Mouse (Mus musculus) forebrain, embryonic 11.5 days (tissue): Measurements from ENCODE around the gene Gm12394. TPM values are rescaled to one million over a fixed set of nuclear protein-coding genes. Genes with fewer than 3 reads are reported as not detected.
"Not testable (repeated sequence)": the region's sequence is repeated elsewhere in the genome, so short reads cannot be mapped to it uniquely, and the experiment has no call there.

Experiments used
- ATAC-seq: fragments of 200-750 bp; cut with Nextera tagmentation; replicated peaks from 2 replicates; pipeline ENCODE4 v1.8.0; 2017; ENCODE audit warnings: moderate TSS enrichment; ENCODE audit not compliant: low FRiP score
- DNase-seq: peaks from one replicate; pipeline ENCODE4 v3.0.0-alpha.2; 2017; ENCODE audit warnings: low spot score
- H3K27ac ChIP-seq: fragments of 300-500 bp; sonication (generic); 2 replicates; pipeline ENCODE4 v1.5.1; 2014; ENCODE audit warnings: low read depth, low read length
- H3K27me3 ChIP-seq: fragments of 300-500 bp; sonication (generic); 2 replicates; pipeline ENCODE4 v1.6.1; 2014; ENCODE audit warnings: mild to moderate bottlenecking, low read length, mixed read lengths; ENCODE audit not compliant: control insufficient read depth, insufficient read depth
- H3K36me3 ChIP-seq: fragments of 300-500 bp; sonication (generic); 2 replicates; pipeline ENCODE4 v1.6.1; 2014; ENCODE audit warnings: mild to moderate bottlenecking, low read length, moderate library complexity, mixed read lengths; ENCODE audit not compliant: control insufficient read depth, insufficient read depth
- H3K4me1 ChIP-seq: fragments of 300-500 bp; sonication (generic); replicated peaks from 2 replicates; pipeline ENCODE4 v1.6.1; 2014; ENCODE audit warnings: low read length, mixed read lengths; ENCODE audit not compliant: control insufficient read depth, insufficient read depth
- H3K4me2 ChIP-seq: fragments of 300-500 bp; sonication (generic); 2 replicates; pipeline ENCODE4 v1.6.1; 2014; ENCODE audit warnings: low read depth, mild to moderate bottlenecking, low read length, moderate library complexity, mixed read lengths; ENCODE audit not compliant: severe bottlenecking
- H3K4me3 ChIP-seq: fragments of 300-500 bp; sonication (generic); 2 replicates; pipeline ENCODE4 v1.5.1; 2014; ENCODE audit warnings: low read depth, low read length
- H3K9ac ChIP-seq: fragments of 300-500 bp; sonication (generic); 2 replicates; pipeline ENCODE4 v1.6.1; 2014; ENCODE audit warnings: low read length
- H3K9me3 ChIP-seq: fragments of 300-500 bp; sonication (generic); 2 replicates; pipeline ENCODE4 v1.6.1; 2016; ENCODE audit warnings: low read length, mixed read lengths; ENCODE audit not compliant: control insufficient read depth
- WGBS: fragments of 180-500 bp; shearing (Covaris S2); extraction: QIAGEN DNeasy Blood & Tissue Kit; methylation state at CpG from one replicate; pipeline ENCODE4 v1.1.7; 2014; 5-methylcytosine and 5-hydroxymethylcytosine counted together
- polyA plus RNA-seq: library from polyadenylated mRNA; unstranded; fragments of >200 nt; fragmentation: Nextera tagmentation; extraction: Ambion mirVana; gene quantifications from 2 replicates; pipeline ENCODE4 v1.2.1, GENCODE M21; 2014

The Gm12394 gene
- polyA plus RNA-seq, 1 experiment from 2014 or later: 0.43 TPM

DNA sequence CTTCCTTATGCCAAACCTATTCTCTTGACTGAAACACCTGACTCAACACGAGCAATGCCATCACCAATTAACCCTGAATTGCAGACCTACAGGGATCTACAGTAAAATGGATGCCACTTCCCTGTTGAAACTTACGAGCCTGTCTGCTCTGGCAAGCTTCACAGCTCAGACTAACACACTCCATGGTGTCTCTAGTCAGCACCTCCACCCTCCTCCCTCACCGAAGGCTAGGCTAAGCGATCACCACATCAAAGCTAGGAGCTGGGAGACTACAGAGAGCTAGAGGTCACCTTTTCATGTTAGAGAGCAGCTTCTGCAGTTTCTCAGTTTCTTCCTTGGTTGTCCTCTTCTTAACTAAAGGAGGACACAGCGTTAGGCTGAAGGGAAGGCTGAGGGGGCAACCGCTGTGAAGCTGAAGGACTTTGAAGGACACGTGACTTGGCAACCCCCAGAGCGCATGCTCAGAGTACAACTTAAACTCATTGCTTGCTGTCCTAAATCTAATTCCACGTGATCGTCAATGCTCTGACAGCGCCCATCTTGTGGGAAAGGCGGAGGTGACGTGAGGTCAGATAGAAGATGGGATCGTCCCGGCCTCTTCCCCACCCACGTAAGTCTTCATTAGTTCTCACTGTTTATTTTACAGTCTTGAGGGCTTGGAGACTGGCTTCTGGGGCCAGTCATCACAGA lies 16.3 kb upstream of the Gm12394 start:
- no peak overlapping the region for H3K9ac ChIP-seq
- H3K27me3 ChIP-seq: no peaks in the 10 kb centered on the region
- ATAC-seq (no peak), DNase-seq (no peak)
- H3K36me3 ChIP-seq: no peaks in the 10 kb centered on the region
- H3K4me3 ChIP-seq: no peak overlapping the region
- WGBS: 93% methylated on average over 16 of the region's 16 CpGs
- no peak overlapping the region for H3K27ac ChIP-seq
- no peaks in the 10 kb centered on the region for H3K9me3 ChIP-seq
- H3K4me1 ChIP-seq: no peaks in the 10 kb centered on the region
- H3K4me2 ChIP-seq: no peak overlapping the region

DNA sequence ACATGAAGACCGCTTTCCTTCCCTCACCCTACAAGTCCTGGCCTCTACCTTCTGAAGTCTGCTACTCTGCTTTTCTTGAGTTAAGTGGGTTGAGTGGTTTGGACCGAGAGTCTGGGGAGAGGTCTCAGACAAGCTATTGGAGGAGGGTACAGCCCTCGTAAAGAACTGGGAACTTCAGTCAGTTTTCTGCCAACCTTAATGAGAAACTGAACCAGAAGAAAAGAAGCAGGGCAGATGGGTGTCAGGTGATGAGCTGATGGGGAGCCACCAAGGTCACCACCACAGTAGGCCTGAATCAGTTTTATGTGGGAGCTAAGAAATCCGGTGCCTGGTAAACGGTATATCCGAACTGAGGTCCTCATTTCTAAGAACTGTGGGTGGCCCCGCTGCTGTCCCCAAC lies 15.6 kb upstream of the Gm12394 start:
- no peak overlapping the region for H3K9ac ChIP-seq
- H3K4me3 ChIP-seq: no peak overlapping the region
- no peaks in the 10 kb centered on the region for H3K4me1 ChIP-seq
- H3K9me3 ChIP-seq: no peaks in the 10 kb centered on the region
- no peak overlapping the region for H3K27ac ChIP-seq
- no peak overlapping the region for H3K4me2 ChIP-seq
- ATAC-seq (no peak), DNase-seq (no peak)
- no peaks in the 10 kb centered on the region for H3K27me3 ChIP-seq
- no peaks in the 10 kb centered on the region for H3K36me3 ChIP-seq
- WGBS: 95% methylated on average over 7 of the region's 7 CpGs

DNA sequence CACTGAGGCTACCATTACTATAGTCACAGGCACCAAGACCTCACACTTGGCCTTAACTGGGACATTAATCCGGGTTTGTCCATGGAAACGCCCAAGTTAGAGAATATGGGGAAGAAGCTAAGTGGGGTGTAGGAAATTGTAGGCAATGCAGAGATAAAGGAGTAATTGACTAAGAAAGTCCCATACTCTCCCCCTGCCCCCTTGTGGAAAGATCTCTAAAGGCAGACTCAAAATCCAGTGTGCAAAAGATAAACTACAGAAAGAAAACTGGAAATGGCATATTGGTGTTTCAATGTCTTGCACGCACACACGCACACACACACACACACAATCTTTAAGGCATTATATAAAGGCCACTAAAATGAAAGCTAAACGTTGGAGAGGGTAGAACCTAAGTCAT lies 14.2 kb upstream of the Gm12394 start:
- H3K4me3 ChIP-seq: no peak overlapping the region
- H3K27me3 ChIP-seq: no peaks in the 10 kb centered on the region
- H3K36me3 ChIP-seq: no peaks in the 10 kb centered on the region
- no peaks in the 10 kb centered on the region for H3K9me3 ChIP-seq
- no peak for DNase-seq
- no peaks in the 10 kb centered on the region for H3K4me1 ChIP-seq
- no peak overlapping the region for H3K4me2 ChIP-seq
- H3K9ac ChIP-seq: no peak overlapping the region
- 81% methylated on average over 5 of the region's 5 CpGs for WGBS
- no peak overlapping the region for H3K27ac ChIP-seq
- ATAC-seq: no peak

DNA sequence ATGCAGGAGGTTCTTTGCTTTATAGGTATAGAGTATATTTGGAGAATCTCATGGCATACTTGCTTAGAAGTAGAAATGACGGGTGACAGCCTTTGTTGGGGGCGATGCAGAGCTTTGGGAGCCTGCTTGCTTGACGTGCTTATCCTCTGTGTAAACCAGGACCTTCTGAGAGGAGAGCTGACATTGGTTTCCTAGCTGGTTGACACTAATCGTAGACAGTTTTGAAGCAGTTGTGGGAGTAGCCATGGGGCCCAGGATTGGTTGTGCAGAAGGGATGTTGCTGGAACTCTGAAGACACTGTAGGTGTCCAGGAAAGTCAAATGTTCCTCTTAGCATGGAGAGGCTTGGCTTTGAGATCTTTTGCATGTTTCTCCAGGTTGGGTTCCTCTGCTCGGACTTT lies 11.6 kb upstream of the Gm12394 start:
- DNase-seq (no peak), ATAC-seq (no peak)
- WGBS: 85% methylated on average over 5 of the region's 5 CpGs

DNA sequence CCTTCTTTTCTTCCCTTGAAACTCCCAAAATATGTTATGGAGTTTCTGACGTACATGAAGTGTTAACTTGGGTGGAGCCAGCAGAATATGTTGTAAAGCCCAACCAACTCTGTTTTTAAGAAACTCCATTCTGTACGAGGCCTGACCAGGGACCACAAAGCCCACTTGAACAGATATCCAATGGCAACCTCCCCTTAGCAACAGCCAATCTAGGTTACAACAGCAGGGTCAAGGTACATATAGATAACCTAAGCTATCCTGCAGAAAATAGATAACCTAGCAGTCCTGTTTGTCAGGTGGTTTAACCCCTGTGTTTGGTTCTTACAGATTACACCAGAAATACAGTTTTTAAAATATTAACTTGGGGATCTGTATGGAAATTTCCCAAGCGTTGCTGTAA lies 10.8 kb upstream of the Gm12394 start:
- Histone ChIP-seq H3K4me3 (no peak overlapping the region), H3K27ac (no peak overlapping the region), H3K9me3 (no peaks in the 10 kb centered on the region), H3K4me1 (no peaks in the 10 kb centered on the region), H3K9ac (no peak overlapping the region), H3K27me3 (no peaks in the 10 kb centered on the region), H3K4me2 (no peak overlapping the region), H3K36me3 (no peaks in the 10 kb centered on the region)
- no peak for ATAC-seq
- WGBS: 82% methylated on average over 3 of the region's 3 CpGs
- no peak for DNase-seq

More for the DNA sequence above, 11.6 kb upstream of the Gm12394 start:
- Histone ChIP-seq H3K9ac (no peak overlapping the region), H3K36me3 (no peaks in the 10 kb centered on the region), H3K27ac (no peak overlapping the region), H3K27me3 (no peaks in the 10 kb centered on the region), H3K4me3 (no peak overlapping the region), H3K4me2 (no peak overlapping the region), H3K4me1 (no peaks in the 10 kb centered on the region), H3K9me3 (no peaks in the 10 kb centered on the region)

DNA sequence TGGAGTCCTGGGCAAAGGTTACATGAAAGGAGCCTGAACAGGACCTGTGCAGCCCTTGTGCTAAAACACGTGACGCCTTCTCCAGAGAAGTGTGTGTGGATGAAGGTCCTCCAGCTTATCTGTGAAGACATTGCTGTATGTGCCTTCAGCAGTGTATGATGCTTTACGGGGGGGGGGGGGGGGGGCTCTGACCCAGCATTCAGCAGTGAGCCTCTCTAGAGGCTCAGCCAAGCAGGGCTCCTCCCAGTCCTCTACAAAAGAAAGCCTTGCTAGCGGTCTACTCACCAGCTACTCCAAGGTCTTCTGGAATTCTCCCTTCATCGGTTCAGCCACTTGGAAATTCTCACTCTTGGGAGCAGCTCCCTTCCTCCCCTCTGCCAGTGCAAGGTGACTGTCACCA lies 6.9 kb upstream of the Gm12394 start:
- H3K27ac ChIP-seq, H3K4me1 ChIP-seq, H3K4me2 ChIP-seq, H3K9ac ChIP-seq, H3K9me3 ChIP-seq, H3K36me3 ChIP-seq, ATAC-seq, H3K27me3 ChIP-seq, H3K4me3 ChIP-seq, DNase-seq: not testable (repeated sequence)
- 78% methylated on average over 5 of the region's 5 CpGs for WGBS

DNA sequence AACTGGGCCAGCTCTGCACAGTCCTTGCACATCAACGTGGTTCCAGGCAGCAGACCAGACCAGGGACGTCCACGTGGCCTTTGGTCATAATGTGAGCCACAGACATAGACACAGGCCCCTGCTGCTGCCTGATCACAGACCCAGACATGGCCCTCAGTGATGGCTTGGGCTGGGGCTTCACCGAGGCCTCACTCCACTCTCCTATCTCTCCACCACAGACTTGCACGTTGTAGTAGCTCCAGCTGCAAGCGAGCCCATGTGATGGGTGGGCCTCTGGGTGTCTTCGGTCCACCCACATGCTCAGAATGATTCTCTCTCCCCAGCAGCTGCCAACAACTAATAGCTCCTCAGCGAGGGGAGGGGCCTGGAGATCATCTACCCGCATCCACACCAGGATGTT lies 3.9 kb upstream of the Gm12394 start:
- not testable (repeated sequence) for DNase-seq, H3K4me3 ChIP-seq, H3K9ac ChIP-seq, ATAC-seq, H3K9me3 ChIP-seq, H3K4me1 ChIP-seq, H3K27me3 ChIP-seq, H3K27ac ChIP-seq, H3K4me2 ChIP-seq, H3K36me3 ChIP-seq
- WGBS: 86% methylated on average over 9 of the region's 9 CpGs

DNA sequence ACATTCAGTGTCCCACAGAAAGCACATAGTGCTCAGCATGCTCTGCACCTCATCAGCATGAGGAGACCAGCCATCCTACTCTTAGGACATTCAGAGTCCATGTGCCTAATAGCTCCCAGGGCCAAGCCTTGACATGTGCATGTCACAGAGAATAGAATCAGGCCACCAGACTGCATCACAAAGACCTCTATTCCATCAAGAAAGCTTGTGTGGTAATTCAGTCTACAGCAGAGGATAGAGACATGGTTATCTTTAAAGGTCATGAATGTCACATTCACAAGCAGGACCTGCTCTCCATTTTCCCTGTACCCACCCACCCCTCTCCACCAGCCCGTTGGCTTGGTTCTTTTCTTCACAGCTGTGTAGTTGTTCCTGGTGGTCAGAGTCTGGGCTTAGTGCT lies 2.8 kb downstream of the Gm12394 start, which contains the start of gene Fam205a1:
Gene Fam205a1, minus strand, starts transcription at position 101 of the 400 bp plus-strand sequence.
- WGBS: no CpG with 5 or more reads among the region's 1 CpGs

DNA sequence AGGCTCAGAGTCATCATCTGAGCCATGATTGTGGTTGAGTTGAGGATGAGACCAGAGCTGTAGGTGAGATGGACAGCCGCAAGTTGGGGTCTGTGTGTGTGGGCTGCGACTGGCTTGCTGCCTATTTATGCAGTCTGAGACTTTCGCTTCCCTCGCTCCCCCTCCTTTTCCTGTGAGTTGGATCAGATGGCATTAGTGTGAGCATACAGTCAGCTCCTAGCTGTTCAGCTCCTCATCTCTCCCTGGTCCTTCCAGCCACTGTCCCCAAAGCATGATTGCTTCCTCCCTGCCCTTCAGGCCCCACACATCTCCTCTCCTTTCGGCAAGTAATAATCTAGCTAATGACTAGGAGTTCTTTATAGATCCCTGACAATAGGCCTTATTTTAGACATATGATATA lies 82.7 kb downstream of the Gm12394 start, which contains the start of gene Ccl21a:
Gene Ccl21a, minus strand, starts transcription at position 101 of the 400 bp plus-strand sequence.
- H3K36me3 ChIP-seq: not testable (repeated sequence)

More for the DNA sequence above, 2.8 kb downstream of the Gm12394 start, which contains the start of gene Fam205a1:
- H3K27me3 ChIP-seq, H3K4me3 ChIP-seq, H3K9me3 ChIP-seq, H3K36me3 ChIP-seq, H3K4me2 ChIP-seq, ATAC-seq, H3K9ac ChIP-seq, H3K4me1 ChIP-seq, H3K27ac ChIP-seq, DNase-seq: not testable (repeated sequence)

More for the DNA sequence above, 82.7 kb downstream of the Gm12394 start, which contains the start of gene Ccl21a:
- H3K27me3 ChIP-seq, H3K4me2 ChIP-seq, H3K9me3 ChIP-seq, H3K4me1 ChIP-seq, DNase-seq, ATAC-seq, H3K4me3 ChIP-seq, H3K9ac ChIP-seq, H3K27ac ChIP-seq: not testable (repeated sequence)
- no CpG with 5 or more reads among the region's 5 CpGs for WGBS
